Mouse (Mus musculus) spleen, postnatal 4 days (tissue): ENCODE results near the gene Ppp1r9a.
A peak's percentile ranks its signal among the peaks of the same experiment; 100 is the strongest.

Experiments
- DNase-seq, 2 experiments: peaks; one replicate each; pipeline ENCODE4 v3.0.0; 2022; ENCODE audit warnings: low spot score in 2 of 2

Gene Ppp1r9a

GRCm38 (mm10) chr6:4956651-4957050 is 53.9 kb downstream of the Ppp1r9a start:
- DNase-seq: no peak

- DNase-seq: no peak
These were observed 59.5 kb downstream of the Ppp1r9a start for GRCm38 (mm10) chr6:4962197-4962596.

- DNase-seq: no peak
These were observed 60.3 kb downstream of the Ppp1r9a start for GRCm38 (mm10) chr6:4963049-4963448.

GRCm38 (mm10) chr6:4967236-4967635 is 64.5 kb downstream of the Ppp1r9a start:
- DNase-seq: no peak

DNA sequence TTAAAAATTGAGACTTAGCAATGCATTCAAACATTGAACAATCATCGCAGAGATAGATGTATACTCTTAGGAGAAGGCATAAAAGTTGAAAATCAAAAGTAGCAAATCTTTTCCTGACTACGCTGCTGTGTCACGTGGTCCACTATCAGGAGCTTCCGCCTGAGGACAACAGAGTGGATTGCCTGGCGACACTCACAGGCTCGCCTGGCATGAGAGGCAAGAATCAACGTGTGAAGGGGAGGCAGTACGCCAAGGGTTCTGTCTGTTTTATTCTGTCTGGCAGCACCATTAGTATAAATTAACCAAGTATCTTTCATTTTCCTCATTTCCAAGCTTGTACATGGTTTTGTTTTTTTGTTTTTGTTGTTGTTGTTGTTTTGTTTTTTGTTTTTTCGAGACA is 68.5 kb downstream of the Ppp1r9a start:
- no peak for DNase-seq

DNA sequence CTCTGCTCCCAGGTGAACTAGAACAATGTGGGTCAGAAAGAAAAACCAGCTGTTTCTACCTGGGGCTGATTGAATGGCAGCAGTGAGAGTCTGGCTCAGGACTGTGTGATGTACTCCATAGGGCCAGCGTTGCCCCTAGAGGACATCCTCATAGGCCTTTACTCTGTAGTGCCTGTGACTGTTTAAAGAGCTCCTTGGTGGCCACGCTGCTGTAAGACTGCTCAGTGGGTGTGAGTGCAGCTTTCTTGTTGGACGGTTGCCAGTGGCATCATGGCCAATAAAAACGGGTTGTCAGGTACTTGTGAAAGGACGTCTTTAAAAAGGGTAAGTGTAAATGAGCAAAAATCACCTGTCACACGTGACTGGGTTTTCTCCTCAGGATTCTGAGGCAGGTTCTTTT is 70.1 kb downstream of the Ppp1r9a start:
- DNase-seq: peak in 1 of 2 experiments; percentile 20

GRCm38 (mm10) chr6:4973337-4973736 is 70.6 kb downstream of the Ppp1r9a start:
- peak; percentile 47 to 67 for DNase-seq

DNA sequence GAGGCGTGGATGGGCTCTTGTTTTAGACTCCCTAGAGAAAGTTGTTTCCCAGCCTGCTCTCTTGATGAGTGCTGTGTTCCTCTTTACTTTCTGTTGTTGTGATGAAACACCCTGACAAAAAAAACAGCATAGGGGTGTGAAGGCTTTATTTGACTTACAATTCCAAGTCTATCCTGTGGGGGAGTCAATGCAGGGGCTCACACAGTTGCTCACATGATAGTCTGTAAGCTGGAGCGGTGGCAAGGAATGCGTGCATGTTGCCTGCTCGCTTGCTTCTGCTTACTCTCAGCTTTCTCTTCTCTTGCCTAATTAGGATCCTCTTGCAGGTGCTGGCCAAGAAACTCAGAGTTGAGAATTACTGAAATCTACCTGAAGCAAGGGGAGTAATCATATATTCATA is 74.8 kb downstream of the Ppp1r9a start:
- no peak for DNase-seq

DNA sequence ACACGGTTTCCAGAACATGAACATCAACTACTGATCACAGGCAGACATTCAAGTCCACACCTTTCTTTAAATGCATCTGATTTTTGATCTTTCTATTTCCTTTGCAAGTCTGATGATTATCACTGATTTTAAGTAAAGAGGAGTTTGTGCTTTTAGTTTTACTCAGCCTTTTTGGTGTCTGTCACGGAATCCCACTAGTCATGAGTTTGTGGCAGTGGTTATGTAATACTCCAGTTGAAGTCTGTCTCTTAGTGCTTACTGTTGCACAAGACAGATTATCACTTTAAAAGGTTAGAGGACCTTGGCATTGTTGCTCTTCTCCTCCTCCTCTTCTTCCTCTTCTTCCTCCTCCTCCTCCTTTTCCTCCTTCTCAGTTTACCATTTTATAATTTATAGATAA is 75.5 kb downstream of the Ppp1r9a start:
- no peak for DNase-seq

DNA sequence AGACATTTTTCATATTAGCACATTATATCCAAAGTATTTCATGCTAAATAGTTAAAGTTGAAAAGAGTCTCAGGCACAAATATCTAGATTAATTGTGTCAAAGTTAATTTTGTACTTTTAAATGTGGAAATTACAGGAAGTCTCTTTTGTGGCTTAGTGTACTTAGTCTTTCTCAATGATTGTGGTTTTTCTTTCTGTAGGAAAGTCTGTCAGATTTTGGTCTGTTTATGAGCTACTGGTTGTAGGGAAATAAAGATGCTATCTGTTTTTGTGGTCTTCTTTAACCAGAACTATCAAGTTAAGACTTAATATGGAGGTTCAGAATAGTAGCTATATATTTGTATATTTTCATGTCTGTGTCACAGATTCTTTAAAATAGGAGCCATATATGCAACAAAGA is 76.2 kb downstream of the Ppp1r9a start:
- no peak for DNase-seq

DNA sequence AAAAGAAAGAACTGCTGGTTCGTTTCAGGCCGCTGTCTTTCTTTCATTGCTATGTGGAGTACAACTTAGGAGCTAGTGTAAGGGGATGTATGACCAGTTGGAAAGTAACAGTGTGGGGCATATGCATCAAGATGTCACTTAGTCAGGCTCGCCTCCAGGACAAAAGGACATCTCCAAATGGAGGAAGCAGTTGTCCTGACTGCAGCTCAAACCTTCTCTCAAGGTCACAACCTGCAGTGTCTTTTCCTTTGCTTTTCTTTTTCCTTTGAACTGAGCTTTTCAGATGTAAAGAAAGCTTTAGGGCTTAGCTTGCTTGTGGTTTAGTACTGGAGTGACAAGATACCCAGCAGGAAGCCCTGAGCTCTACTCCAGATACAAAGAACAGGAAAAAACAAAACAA is 77.4 kb downstream of the Ppp1r9a start:
- DNase-seq: no peak

- no peak for DNase-seq
These were observed 80.0 kb downstream of the Ppp1r9a start for GRCm38 (mm10) chr6:4982686-4983162.

- DNase-seq: no peak
These were observed 83.0 kb downstream of the Ppp1r9a start for GRCm38 (mm10) chr6:4985668-4986067.

DNA sequence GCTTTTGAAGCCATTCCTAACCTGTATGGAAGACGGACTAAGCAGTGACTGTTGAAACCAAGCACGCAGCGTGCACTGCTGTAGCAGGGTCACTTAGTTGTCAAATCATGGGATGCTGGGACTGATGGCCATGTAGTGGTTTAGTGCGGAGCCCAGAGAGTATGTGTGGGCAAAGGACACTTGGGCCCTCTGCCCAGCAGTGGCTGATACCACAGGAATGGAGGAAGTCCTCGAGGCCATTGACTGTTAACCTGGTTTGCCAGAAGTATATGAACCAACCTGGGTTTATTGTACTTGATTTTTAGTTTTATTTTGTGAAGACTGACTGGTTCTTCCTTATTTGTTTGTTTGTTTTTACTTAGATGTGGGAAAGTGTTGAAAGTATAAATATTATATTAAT is 84.4 kb downstream of the Ppp1r9a start:
- DNase-seq: no peak

DNA sequence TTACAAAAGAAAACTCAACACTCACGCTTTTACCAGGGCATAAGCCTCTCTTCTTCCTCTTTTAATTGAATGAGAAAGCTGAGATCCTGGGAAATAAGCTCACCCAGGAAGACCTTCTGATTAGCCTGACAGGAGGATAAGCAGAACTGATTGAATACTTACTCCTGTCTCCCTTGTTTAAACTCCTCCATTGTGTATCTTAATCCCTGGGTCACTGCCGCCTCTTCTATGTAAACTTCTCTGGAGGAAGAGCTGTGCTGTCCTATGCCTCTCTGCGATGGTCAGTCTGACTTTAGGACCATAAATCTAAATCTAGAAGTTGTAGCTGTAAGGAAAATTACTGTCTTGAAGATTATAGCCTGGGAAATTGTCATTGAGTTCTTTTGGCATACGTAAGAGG is 86.0 kb downstream of the Ppp1r9a start:
- DNase-seq: no peak

GRCm38 (mm10) chr6:4992308-4992707 is 89.6 kb downstream of the Ppp1r9a start:
- DNase-seq: no peak

- DNase-seq: no peak
These were observed 91.0 kb downstream of the Ppp1r9a start for GRCm38 (mm10) chr6:4993600-4994160.

GRCm38 (mm10) chr6:4994161-4994919 is 91.6 kb downstream of the Ppp1r9a start:
- no peak for DNase-seq

DNA sequence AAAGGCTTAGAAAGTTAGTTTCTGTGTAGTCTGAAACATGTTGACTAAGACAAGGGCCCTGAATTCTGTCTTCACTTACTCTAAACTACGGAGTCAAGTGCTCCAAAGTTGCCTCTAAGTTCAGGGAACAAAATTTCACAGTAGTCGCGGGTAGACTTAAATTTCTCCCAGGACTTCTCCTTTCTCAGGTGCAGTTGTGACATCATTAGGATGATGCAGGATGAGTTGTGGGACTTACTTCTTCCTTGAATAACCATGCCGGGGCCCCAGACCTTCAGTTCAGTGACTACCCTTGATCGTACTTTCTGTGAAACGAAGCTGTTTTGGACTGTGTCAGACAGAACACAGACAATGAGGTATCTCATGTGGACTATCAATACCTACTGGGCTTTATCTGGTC is 94.9 kb downstream of the Ppp1r9a start:
- no peak for DNase-seq

GRCm38 (mm10) chr6:4998929-4999328 is 96.2 kb downstream of the Ppp1r9a start:
- no peak for DNase-seq

GRCm38 (mm10) chr6:5000788-5001187 is 98.1 kb downstream of the Ppp1r9a start:
- DNase-seq: no peak

DNA sequence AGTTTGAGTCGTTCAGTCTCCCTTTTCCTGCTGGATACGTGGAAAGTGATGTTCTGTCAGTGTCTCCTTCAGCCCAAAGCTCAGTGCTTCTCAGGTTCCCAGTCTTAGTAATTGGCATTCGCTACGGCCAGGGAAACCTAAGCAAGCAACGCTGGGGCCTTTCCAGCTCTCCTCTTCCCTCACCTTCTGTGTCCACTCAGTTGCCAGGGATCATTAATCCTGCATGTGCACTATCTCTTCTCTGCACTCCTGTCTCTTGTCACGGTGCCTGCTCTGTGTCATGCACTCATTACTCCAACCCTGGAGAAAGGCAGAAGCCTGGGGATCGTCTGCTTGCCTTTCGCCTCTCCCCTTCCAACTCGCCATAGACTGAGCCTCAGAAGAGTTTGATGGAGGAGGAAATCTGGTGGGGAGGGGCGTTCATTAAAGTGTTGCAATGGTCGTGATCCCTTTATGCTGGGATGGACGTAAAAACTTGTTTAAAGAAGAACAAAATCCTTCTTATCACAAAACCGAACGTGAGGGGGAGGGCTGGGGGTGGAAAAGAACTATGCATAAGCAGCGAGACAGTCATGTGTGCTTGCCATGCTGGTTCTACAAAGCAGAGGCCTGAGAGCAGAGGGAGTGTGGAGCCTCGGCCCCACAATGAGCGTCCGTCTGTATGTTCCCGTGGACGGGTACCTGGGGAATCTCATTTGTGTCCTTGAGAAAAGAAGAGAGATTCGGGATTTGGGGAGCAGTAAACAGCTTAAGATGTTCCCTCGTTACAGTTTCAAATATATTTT is 103.0 kb downstream of the Ppp1r9a start:
- no peak for DNase-seq
